Mouse (Mus musculus) hematopoietic stem cell, adult 5-6 weeks (primary cell): Measurements from ENCODE around the gene Slc2a9. TPM values are rescaled to one million over a fixed set of nuclear protein-coding genes. Genes with fewer than 3 reads are reported as not detected.

Experiments
- ATAC-seq, 2 experiments: fragments of 125-278 bp in 1 of 2; replicated peaks in 1 of 2; 2 replicates each; pipeline ENCODE4 v1.8.0; 2016 to 2017; ENCODE audit warnings: inconsistent platforms in 2 of 2, mild to moderate bottlenecking in 2 of 2, moderate number of reproducible peaks in 2 of 2, low read depth in 1 of 2, moderate TSS enrichment in 1 of 2; ENCODE audit not compliant: low FRiP score in 2 of 2, poor library complexity in 2 of 2, severe bottlenecking in 2 of 2, insufficient read depth in 1 of 2, low TSS enrichment in 1 of 2
- total RNA-seq: library from RNA; stranded (forward); fragments of 172-1452, 232-1000 nt; gene quantifications from 2 replicates; pipeline ENCODE4 v1.2.3, GENCODE M21; 2017

The Slc2a9 gene
- total RNA-seq, 1 experiment from 2014 or later, result 6.7 TPM

- ATAC-seq, result no peak
These were observed 62.5 kb downstream of the Slc2a9 start for GRCm38 (mm10) chr5:38440252-38441005.

DNA sequence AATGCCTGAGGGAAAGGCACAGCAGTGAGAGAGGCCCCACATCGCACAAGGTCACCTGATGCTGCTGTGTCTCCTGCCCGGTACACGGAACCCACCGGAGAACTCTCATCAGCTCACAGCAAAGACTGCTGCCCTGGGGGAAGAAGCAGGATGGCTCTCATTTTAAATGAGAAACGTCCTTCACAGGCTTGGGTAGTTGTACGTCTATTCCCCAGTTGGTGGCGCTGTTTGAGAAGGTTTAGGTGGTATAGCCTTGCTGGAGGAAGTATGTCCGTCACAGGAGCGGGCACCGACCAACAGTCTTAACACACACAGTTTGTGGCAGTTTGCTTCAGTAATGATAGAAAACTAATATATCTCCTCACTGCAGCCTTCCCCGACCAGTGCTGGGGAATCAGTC lies 66.3 kb downstream of the Slc2a9 start:
- no peak for ATAC-seq

GRCm38 (mm10) chr5:38434875-38435274 lies 68.1 kb downstream of the Slc2a9 start:
- ATAC-seq, result no peak

DNA sequence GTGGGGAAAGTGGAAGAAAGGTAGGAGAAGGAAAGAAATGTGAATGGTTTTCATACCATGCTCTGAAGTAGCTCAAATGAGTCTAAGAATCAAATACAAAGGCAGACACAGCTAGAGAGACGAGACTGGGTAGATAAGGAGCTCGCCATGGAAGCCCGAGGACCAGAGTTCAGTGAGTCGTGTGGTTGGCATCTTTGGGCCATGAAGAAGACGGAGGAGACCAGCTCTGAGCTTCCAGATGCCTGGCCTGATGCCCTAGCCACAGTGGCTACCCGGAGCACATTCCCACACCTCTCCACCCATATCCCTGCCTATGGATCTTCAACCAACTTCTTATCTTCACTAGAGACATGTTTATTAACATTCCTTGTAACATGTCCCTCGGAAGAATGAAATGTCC lies 71.7 kb downstream of the Slc2a9 start:
- ATAC-seq, result no peak

- ATAC-seq, result no peak
These were observed 73.8 kb downstream of the Slc2a9 start for GRCm38 (mm10) chr5:38429106-38429505.

DNA sequence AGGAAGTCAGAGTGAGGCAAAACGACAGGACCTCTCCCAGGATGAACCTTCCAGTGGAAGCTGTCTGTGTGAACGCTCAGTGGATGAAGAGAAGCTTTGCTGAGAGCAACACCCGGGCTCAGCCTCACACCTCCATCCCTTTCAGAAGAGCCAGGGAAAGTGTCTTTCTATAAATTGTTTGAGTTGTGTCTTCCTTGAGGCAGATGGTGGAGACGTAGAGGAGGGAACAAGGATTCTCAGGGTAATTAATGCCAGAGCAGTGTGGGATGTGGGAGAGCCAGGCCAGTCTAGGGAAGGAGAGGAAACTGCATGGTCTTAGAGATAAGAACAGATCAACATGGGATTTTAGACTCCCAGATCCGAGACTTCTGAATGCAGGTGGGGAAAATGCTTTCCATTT lies 75.2 kb downstream of the Slc2a9 start:
- ATAC-seq, result no peak

DNA sequence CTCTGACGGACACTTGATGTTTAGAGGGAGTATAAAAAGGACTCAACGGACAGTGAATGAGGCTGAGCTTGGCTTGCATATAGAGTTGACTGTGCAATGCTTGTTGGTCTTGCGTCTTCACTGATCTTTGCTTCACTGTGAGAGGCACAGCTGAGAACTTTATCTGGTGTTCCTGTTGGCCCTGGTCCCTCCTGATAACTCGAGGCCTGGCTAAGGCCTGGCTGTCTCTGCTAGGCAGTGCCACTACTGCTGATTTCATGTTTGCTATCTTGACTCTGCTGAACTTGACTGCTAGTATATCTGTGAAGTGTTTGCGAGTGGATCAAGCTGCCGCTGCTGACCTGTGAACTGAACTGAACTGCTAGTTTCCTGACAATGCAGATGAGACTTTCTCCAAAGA lies 77.4 kb downstream of the Slc2a9 start:
- no peak for ATAC-seq

- no peak for ATAC-seq
These were observed 80.5 kb downstream of the Slc2a9 start for GRCm38 (mm10) chr5:38422426-38422825.

DNA sequence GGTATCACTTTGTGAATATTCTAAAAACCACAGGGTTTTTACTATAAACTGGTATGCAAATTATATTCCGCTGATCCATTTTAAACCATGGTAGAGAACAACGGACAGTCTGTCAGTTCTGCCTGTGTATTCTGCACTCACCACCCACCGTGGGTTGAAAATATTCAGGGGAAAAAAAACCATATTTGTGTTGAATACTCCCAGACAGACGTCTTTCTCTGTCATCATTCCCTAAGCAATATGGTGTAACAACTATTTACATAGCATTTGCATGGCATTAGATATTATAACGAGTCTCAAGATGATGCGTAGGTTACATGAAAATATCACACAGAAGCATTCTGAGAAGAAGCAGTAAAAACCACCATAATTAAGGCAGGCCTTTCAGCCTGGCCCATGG lies 84.1 kb downstream of the Slc2a9 start:
- ATAC-seq, result no peak

- no peak for ATAC-seq
These were observed 99.3 kb downstream of the Slc2a9 start for GRCm38 (mm10) chr5:38403612-38404011.

- ATAC-seq, result peak; percentile 65 to 66; a peak in 1 of 4 replicates
These were observed 100.7 kb downstream of the Slc2a9 start for GRCm38 (mm10) chr5:38402288-38402687.

DNA sequence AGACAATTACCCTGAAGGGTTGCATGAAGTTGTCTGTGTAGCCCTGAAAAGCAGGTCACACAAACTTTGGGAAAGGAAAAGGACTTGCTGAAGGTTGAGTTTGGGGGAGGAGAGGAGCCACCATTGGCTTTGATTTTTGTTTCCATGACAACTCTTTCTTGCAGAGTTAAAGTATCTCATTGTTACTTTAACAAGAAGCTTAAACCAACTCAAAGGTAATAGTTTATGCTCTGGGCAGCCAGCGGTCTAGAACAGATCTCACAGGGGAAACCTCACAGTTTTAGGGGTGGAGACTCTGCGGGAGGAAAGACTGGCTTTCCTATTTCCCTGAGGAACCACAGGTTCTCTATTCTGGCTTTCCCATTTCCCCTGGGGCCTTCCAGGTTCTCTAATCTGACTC lies 114.1 kb downstream of the Slc2a9 start:
- ATAC-seq, result no peak

- ATAC-seq, result no peak
These were observed 114.5 kb downstream of the Slc2a9 start for GRCm38 (mm10) chr5:38388420-38388823.

DNA sequence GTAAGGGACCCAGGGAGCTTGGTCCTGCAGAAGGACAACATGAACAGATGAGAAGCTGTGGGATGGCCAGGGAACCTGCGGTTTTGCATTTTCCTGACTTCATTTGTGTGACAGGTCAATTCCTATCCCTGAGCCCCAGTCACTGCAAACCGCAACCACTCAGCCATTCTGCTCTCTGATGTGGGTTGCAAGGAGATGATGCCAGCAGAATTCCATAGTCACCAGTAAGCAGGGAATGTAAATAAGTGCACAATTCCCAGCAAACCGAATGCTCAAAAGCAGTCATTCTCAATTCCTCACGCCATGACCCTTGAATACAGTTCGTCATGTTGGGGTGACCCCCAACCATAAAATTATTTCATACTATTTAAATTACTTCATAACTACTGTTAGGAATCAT lies 123.0 kb downstream of the Slc2a9 start:
- ATAC-seq, result no peak

DNA sequence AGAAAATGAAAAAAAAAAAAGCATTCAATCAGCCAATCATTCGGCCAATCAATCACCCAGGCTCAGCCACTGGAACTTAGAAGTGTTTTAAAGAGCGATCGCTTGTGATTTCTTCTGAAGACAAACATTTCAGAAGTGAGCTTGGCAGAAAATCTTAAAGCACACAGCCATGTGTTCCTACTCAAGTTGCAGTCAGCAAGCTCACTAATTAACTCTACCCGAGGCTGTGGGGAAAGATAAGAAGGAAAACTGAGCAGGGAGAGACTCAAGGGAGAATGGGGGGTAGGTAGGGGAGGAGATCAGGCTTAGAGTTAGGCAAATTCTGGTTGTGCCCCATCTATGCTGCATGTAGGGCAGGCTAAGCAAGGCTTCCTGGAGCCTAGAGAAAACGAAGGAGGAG lies 130.6 kb downstream of the Slc2a9 start:
- ATAC-seq, result no peak

GRCm38 (mm10) chr5:38371308-38371707 lies 131.6 kb downstream of the Slc2a9 start:
- ATAC-seq, result no peak

DNA sequence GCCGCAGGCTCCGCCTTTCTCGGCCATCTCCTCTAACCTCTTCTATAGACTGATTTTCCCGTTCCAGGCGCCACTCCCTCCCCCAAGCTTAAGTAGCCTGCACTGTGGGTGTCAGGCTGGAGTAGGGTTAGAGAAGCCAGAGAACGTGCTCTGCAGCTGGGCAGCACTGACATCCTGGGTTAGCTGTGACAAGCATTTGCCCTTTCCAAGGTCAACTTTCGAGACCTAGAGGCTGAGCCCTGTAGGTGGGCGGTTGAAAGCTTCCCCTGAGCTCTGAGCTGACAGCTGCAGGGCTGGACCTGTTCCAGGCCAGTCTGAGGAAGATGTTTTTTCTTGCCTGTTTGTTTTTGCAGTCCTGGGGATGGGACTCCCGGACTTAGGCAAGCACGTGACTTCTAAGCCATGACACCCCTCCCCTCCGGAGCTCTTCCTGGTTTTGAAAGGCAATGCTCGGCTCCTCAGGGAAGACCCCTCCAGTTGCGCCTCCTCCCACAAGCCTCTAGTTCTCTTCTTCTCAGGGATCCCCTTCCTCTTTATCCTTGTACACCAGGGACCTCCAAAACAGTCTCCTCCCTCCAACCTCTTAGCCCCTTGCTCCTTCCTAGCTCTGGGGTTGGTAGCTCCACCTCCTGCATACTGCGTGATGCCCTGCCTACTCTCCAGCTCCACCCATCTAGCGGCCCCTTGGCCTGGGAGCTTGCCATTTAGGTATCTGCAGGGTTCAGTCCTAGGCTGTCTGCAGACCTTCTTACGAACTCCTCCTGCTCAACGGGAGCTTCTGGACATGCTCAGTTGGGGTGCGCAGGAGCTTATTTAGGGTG lies 136.1 kb downstream of the Slc2a9 start:
- peak; percentile 50 to 55; a peak in 3 of 4 replicates for ATAC-seq

- no peak for ATAC-seq
These were observed 137.4 kb downstream of the Slc2a9 start for GRCm38 (mm10) chr5:38365521-38365920.

DNA sequence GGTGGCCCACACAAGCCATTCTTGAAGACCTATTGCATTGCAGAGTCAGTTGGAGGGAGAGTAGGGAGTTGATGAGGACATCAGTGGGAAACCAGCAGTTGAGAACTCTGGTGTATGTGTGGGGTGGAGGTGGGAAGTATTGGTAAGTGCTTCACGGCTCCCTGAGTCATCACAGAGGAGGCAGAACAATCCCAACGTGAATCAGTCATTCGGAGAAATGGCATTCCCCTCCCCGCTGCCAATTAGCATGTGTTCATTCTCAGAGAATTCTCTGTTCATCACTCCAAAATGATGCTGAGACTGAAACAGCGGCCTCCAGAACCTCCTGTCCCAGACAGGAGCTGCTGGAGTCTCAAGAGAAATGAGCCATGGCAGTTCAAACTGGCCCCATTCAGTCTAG lies 138.5 kb downstream of the Slc2a9 start:
- no peak for ATAC-seq
